Mouse (Mus musculus): ENCODE results near the gene Gprc5d. TPM values are rescaled to one million over a fixed set of nuclear protein-coding genes. Genes with fewer than 3 reads are reported as not detected.

Gprc5d gene
- not detected for total RNA-seq (2021)

GRCm38 (mm10) chr6:135118183-135118582, at the start of gene Gprc5d:
TSS of gene Gprc5d (minus strand) at chr6:135118283.
- DNase-seq (ENCODE audit: low spot score): no peak
- intact Hi-C loops (cut with DNase I): no loop called here

- DNase-seq (ENCODE audit: low spot score): no peak
- intact Hi-C loops (cut with DNase I): no loop called here
Measured at GRCm38 (mm10) chr6:135166712-135167111, 48.6 kb upstream of the Gprc5d start.

- intact Hi-C loops (cut with DNase I): no loop called here
- no peak for DNase-seq (ENCODE audit: low spot score)
Measured at GRCm38 (mm10) chr6:135166262-135166661, 48.2 kb upstream of the Gprc5d start.

- no peak for DNase-seq (ENCODE audit: low spot score)
- intact Hi-C loops (cut with DNase I): no loop called here
Measured at GRCm38 (mm10) chr6:135165706-135166105, 47.6 kb upstream of the Gprc5d start.

- intact Hi-C loops (cut with DNase I): no loop called here
- DNase-seq (ENCODE audit: low spot score): no peak
Measured at GRCm38 (mm10) chr6:135165191-135165590, 47.1 kb upstream of the Gprc5d start.

GRCm38 (mm10) chr6:135162861-135163260, 44.8 kb upstream of the Gprc5d start:
- intact Hi-C loops (cut with DNase I): no loop called here
- DNase-seq (ENCODE audit: low spot score): no peak

- intact Hi-C loops (cut with DNase I): no loop called here
- DNase-seq (ENCODE audit: low spot score): no peak
Measured at GRCm38 (mm10) chr6:135162311-135162710, 44.2 kb upstream of the Gprc5d start.

- intact Hi-C loops (cut with DNase I): no loop called here
- DNase-seq (ENCODE audit: low spot score): no peak
Measured at GRCm38 (mm10) chr6:135161356-135161755, 43.3 kb upstream of the Gprc5d start.

GRCm38 (mm10) chr6:135158509-135158908, 40.4 kb upstream of the Gprc5d start:
- DNase-seq (ENCODE audit: low spot score): no peak
- intact Hi-C loops (cut with DNase I): no loop called here

- intact Hi-C loops (cut with DNase I): no loop called here
- DNase-seq (ENCODE audit: low spot score): no peak
Measured at GRCm38 (mm10) chr6:135157496-135157895, 39.4 kb upstream of the Gprc5d start.

- intact Hi-C loops (cut with DNase I): no loop called here
- no peak for DNase-seq (ENCODE audit: low spot score)
Measured at GRCm38 (mm10) chr6:135156597-135156996, 38.5 kb upstream of the Gprc5d start.

GRCm38 (mm10) chr6:135153719-135154118, 35.6 kb upstream of the Gprc5d start:
- intact Hi-C loops (cut with DNase I): no loop called here

GRCm38 (mm10) chr6:135150311-135150710, 32.2 kb upstream of the Gprc5d start:
- intact Hi-C loops (cut with DNase I): no loop called here
- no peak for DNase-seq (ENCODE audit: low spot score)

More at GRCm38 (mm10) chr6:135153719-135154118, 35.6 kb upstream of the Gprc5d start:
- no peak for DNase-seq (ENCODE audit: low spot score)

GRCm38 (mm10) chr6:135149722-135150121, 31.6 kb upstream of the Gprc5d start:
- intact Hi-C loops (cut with DNase I): loop anchor here (2.0 to 5.0 kb wide), 2 partner anchors 88 to 227 kb away; no protein-coding TSS in a partner anchor
- DNase-seq (ENCODE audit: low spot score): no peak

- intact Hi-C loops (cut with DNase I): loop anchor here (2.0 to 5.0 kb wide), 2 partner anchors 88 to 228 kb away; no protein-coding TSS in a partner anchor
- no peak for DNase-seq (ENCODE audit: low spot score)
Measured at GRCm38 (mm10) chr6:135149175-135149574, 31.1 kb upstream of the Gprc5d start.

- intact Hi-C loops (cut with DNase I): loop anchor here (1.0 to 5.0 kb wide), 3 partner anchors 89 to 252 kb away; no protein-coding TSS in a partner anchor
- no peak for DNase-seq (ENCODE audit: low spot score)
Measured at GRCm38 (mm10) chr6:135148506-135148905, 30.4 kb upstream of the Gprc5d start.

GRCm38 (mm10) chr6:135145976-135146375, 27.9 kb upstream of the Gprc5d start:
- no peak for DNase-seq (ENCODE audit: low spot score)
- intact Hi-C loops (cut with DNase I): loop anchor here (1.0 to 5.0 kb wide), 2 partner anchors 59 to 91 kb away; no protein-coding TSS in a partner anchor

- intact Hi-C loops (cut with DNase I): no loop called here
- no peak for DNase-seq (ENCODE audit: low spot score)
Measured at GRCm38 (mm10) chr6:135144516-135144915, 26.4 kb upstream of the Gprc5d start.

- intact Hi-C loops (cut with DNase I): loop anchor here (2.0 kb wide), 1 partner anchor 116 kb away; no protein-coding TSS in a partner anchor
- DNase-seq (ENCODE audit: low spot score): no peak
Measured at GRCm38 (mm10) chr6:135143151-135143550, 25.1 kb upstream of the Gprc5d start.

GRCm38 (mm10) chr6:135141451-135142147, 23.5 kb upstream of the Gprc5d start:
- intact Hi-C loops (cut with DNase I): loop anchor here (2.0 kb wide), 1 partner anchor 115 kb away; no protein-coding TSS in a partner anchor
- no peak for DNase-seq (ENCODE audit: low spot score)

GRCm38 (mm10) chr6:135138746-135139145, 20.7 kb upstream of the Gprc5d start:
- intact Hi-C loops (cut with DNase I): no loop called here
- no peak for DNase-seq (ENCODE audit: low spot score)

GRCm38 (mm10) chr6:135138207-135138606, 20.1 kb upstream of the Gprc5d start:
- DNase-seq (ENCODE audit: low spot score): no peak
- intact Hi-C loops (cut with DNase I): no loop called here

Data from heart, postnatal 25 days (tissue).